Mouse (Mus musculus) T-cell, adult 66 days (primary cell): Measurements from ENCODE around the gene Acyp2. TPM values are rescaled to one million over a fixed set of nuclear protein-coding genes. Genes with fewer than 3 reads are reported as not detected.

ENCODE experiments used
- total RNA-seq, 2 experiments: library from RNA; stranded (reverse); gene quantifications; 3 replicates in 1 of 2; 4 replicates in 1 of 2; pipeline ENCODE4 v1.2.4; 2023

Gene Acyp2
- 1 to 10 TPM in 1 of 2 experiments, under 1 TPM in 1; 0.67 to 4.0 TPM for total RNA-seq

GRCm38 (mm10) chr11:30649001-30649637, at the start of gene Acyp2:
Gene Acyp2 (minus strand): TSS chr11:30649587.

GRCm38 (mm10) chr11:30471751-30472593, 177.4 kb downstream of the Acyp2 start, which contains the start of gene 4930505A04Rik:
Gene 4930505A04Rik (minus strand): TSS chr11:30471827.

Other genes starting within 250 kb of the Acyp2 start
- gene 4930505A04Rik, start 177.8 kb downstream of the Acyp2 start, total RNA-seq, result not detected
- gene Psme4, start 122.1 kb upstream of the Acyp2 start, total RNA-seq, result 10 to 100 TPM; 65.5 to 65.9 TPM
- gene Gpr75, start 235.8 kb upstream of the Acyp2 start, total RNA-seq, result under 1 TPM in 1 of 2 experiments, not detected in 1; 0.20 TPM
- 10 to 100 TPM; 21.2 to 23.7 TPM for gene Asb3, start 235.8 kb upstream of the Acyp2 start, total RNA-seq